Mouse (Mus musculus) thymus, adult 2 months (tissue): ENCODE measurements around the gene Chn2.

Source experiments
- CTCF ChIP-seq: fragments of 200-500 bp; IDR thresholded peaks from 2 replicates; pipeline ENCODE4 v1.5.1; 2012; ENCODE audit warnings: mild to moderate bottlenecking, control low read depth, low read length, moderate library complexity, borderline replicate concordance; ENCODE audit not compliant: control insufficient read depth, poor library complexity, insufficient read depth; ENCODE audit errors: extremely low read depth
- POLR2A ChIP-seq: fragments of 200-500 bp; IDR thresholded peaks from 2 replicates; pipeline ENCODE4 v1.6.1; 2012; ENCODE audit warnings: mild to moderate bottlenecking, low read length, control low read depth, moderate library complexity; ENCODE audit not compliant: control insufficient read depth, poor library complexity, insufficient read depth; ENCODE audit errors: extremely low read depth

GRCm38 (mm10) chr6:54114412-54114811 is 75.1 kb downstream of the Chn2 start:
- no peak for TF ChIP-seq CTCF
- no peak for TF ChIP-seq POLR2A
